Mouse (Mus musculus) gastrocnemius, adult 2 months (tissue): ENCODE measurements around the gene Plekhg2. TPM values are rescaled to one million over a fixed set of nuclear protein-coding genes. Genes with fewer than 3 reads are reported as not detected.

Experiments used
- DNase-seq: peaks from one replicate; pipeline ENCODE4 v3.0.0; 2022
- H3K27ac ChIP-seq: fragments of 200-600 bp; 2 replicates; pipeline ENCODE4 v1.8.1; 2022; ENCODE audit warnings: mild to moderate bottlenecking
- H3K4me3 ChIP-seq: fragments of 200-600 bp; 2 replicates; pipeline ENCODE4 v1.8.1; 2022; ENCODE audit warnings: mild to moderate bottlenecking, moderate library complexity
- CTCF ChIP-seq: fragments of 200-600 bp; IDR thresholded peaks from 2 replicates; pipeline ENCODE4 v1.8.1; 2022; ENCODE audit warnings: antibody characterized with exemption, mild to moderate bottlenecking, moderate library complexity
- intact Hi-C: fragments of 180-260 bp; cut with DNase I; formaldehyde crosslinking; loops from one replicate; pipeline ENCODE4 v1.15.1; 2025
- total RNA-seq, 2 experiments: library from RNA; stranded (reverse); gene quantifications; 2 replicates each; pipeline ENCODE4 v1.2.3; 2021

The Plekhg2 gene
- total RNA-seq, 2 experiments from 2014 or later: 4.0 to 7.5 TPM

DNA sequence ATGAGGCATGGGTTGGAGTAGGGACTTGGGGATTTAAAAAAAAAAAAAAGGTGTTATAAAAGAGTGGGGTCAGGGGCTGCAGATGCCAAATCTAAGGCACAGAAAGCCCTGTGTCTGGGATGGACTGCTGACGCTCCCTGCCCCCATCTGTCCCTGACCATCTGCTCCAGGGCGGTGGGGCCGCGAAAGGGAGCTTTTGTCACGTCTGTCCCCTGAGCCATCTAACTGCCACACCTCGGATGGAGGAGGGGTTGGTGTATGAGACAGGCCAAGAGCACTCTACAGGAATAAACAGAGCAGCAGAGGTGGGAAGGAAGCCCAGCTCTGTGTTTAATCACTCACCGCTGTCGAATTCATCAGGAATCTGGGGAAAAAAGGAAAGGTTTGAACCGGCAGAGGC lies 62.7 kb downstream of the Plekhg2 start:
- TF ChIP-seq CTCF: no peak
- Histone ChIP-seq H3K4me3 (no peak overlapping the region), H3K27ac (no peak overlapping the region)
- intact Hi-C loops: loop anchor here (5.0 kb wide), 1 partner anchor 32 kb away; the partner anchor contains the start of gene Eid2b
- DNase-seq: no peak

Other genes with a start within 250 kb of the Plekhg2 start
- not detected for gene 9530053A07Rik, start 243.1 kb downstream of the Plekhg2 start, total RNA-seq
- 10 to 100 TPM; 21.2 to 28.9 TPM for gene Fbl, start 202.9 kb downstream of the Plekhg2 start, total RNA-seq
- gene Dyrk1b, start 193.1 kb downstream of the Plekhg2 start, total RNA-seq: 10 to 100 TPM; 65.3 to 78.6 TPM
- gene Eid2, start 104.7 kb downstream of the Plekhg2 start, total RNA-seq: 1 to 10 TPM; 6.4 to 6.8 TPM
- 1 to 10 TPM; 5.0 to 7.8 TPM for gene Eid2b, start 94.9 kb downstream of the Plekhg2 start, total RNA-seq
- not detected for gene Selenov, start 81.4 kb downstream of the Plekhg2 start, total RNA-seq
- not detected for gene Dll3, start 70.4 kb downstream of the Plekhg2 start, total RNA-seq
- 10 to 100 TPM; 38.2 to 49.3 TPM for gene Timm50, start 60.5 kb downstream of the Plekhg2 start, total RNA-seq
- 10 to 100 TPM; 57.9 to 68.6 TPM for gene Supt5, start 33.9 kb downstream of the Plekhg2 start, total RNA-seq
- gene Rps16, start 21.9 kb downstream of the Plekhg2 start, total RNA-seq: 100 to 1,000 TPM; 373 to 449 TPM
- 10 to 100 TPM; 10.0 to 36.7 TPM for gene Zfp36, start 7.7 kb upstream of the Plekhg2 start, total RNA-seq
- gene Med29, start 20.1 kb upstream of the Plekhg2 start, total RNA-seq: 10 to 100 TPM; 22.1 to 28.3 TPM
- gene Paf1, start 20.4 kb upstream of the Plekhg2 start, total RNA-seq: 10 to 100 TPM; 31.0 to 35.0 TPM
- gene Gmfg, start 64.8 kb upstream of the Plekhg2 start, total RNA-seq: 1 to 10 TPM; 2.1 to 2.4 TPM
- gene Lrfn1, start 79.4 kb upstream of the Plekhg2 start, total RNA-seq: under 1 TPM; 0.14 to 0.18 TPM
- not detected for gene Ifnl2, start 137.9 kb upstream of the Plekhg2 start, total RNA-seq
- gene Ifnl3, start 150.2 kb upstream of the Plekhg2 start, total RNA-seq: not detected
- not detected for gene Sycn, start 168.3 kb upstream of the Plekhg2 start, total RNA-seq
- gene Nccrp1, start 174.7 kb upstream of the Plekhg2 start, total RNA-seq: not detected
- gene Samd4b, start 225.5 kb upstream of the Plekhg2 start, total RNA-seq: 10 to 100 TPM; 13.0 to 13.1 TPM
- 1 to 10 TPM; 2.4 to 3.2 TPM for gene Pak4, start 225.6 kb upstream of the Plekhg2 start, total RNA-seq